Mouse (Mus musculus): ENCODE data around the gene Ppil4.
"Not testable (repeated sequence)": the region's sequence is repeated elsewhere in the genome, so short reads cannot be mapped to it uniquely, and the experiment has no call there.

The Ppil4 gene

DNA sequence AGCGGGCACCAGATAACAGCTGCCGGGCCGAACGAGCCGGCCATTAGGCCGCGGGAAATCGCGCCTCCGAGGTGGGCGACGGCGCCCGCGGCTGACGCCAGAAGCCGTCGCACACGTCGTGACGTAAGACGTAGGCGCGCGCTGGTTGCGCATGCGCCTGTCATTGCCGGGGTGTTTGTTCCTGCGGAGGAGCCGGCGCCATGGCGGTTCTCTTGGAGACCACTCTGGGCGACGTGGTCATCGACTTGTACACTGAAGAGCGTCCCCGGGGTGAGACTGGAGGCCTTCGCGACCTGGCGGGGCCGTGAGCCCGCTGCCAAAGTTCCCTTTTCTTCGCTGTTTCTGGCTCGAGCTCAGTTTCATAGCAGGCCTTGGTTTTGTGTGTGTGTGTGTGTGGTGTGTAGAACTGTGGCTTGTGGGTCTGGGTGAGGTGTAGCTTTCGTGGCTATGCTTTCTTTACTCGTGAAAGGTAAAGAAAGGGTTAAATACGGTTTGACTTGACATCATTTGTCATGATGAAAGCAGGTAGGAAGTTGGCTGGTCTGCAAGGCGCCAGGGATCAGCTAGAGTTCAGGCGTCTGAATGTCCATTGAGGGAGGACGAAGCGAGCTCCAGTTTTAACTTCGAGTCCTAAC lies at the start of gene Ppil4, which contains the start of gene Ginm1:
Ppil4 (plus strand) TSS at position 141 of the 635 bp plus-strand sequence.
Ginm1 (minus strand) TSS at position 74 of the 635 bp plus-strand sequence.
- peak; percentile 96 for DNase-seq (ENCODE audit: low read depth, low spot score)

DNA sequence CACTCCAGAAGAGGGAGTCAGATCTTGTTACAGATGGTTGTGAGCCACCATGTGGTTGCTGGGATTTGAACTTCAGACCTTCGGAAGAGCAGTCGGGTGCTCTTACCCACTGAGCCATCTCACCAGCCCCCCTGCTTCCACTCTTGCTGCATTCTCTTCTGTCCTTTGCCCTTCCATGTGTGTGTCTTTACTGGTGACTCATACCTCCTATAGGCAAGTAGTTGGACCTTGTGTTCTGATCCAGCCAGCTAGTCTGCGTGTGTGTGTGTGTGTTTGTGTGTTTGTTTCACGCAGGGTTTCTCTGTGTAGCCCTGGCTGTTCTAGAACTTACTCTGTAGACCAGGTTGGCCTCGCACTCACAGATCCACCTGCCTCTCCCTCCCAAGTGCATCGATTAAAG lies 47.2 kb upstream of the Ppil4 start:
- DNase-seq (ENCODE audit: low read depth, low spot score) = not testable (repeated sequence)

DNA sequence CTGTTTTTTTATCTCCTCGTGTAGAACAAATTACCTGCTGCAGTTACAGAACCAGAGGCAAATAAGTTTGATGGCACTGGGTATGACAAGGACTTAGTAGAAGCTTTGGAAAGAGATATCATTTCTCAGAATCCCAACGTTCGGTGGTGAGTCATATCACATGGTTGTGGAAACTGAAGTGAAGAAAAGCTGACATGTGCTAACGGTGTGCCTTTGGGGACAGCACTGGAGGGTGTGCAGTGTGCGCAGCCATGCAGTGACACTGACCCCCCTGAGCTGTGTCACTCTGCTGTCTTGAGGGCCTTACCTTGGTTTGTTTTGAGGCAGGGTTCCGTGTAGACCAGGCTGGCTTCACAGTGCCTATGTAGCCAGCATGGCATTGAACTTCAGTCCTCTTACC lies 43.9 kb upstream of the Ppil4 start:
- DNase-seq (ENCODE audit: low read depth, low spot score) = no peak

DNA sequence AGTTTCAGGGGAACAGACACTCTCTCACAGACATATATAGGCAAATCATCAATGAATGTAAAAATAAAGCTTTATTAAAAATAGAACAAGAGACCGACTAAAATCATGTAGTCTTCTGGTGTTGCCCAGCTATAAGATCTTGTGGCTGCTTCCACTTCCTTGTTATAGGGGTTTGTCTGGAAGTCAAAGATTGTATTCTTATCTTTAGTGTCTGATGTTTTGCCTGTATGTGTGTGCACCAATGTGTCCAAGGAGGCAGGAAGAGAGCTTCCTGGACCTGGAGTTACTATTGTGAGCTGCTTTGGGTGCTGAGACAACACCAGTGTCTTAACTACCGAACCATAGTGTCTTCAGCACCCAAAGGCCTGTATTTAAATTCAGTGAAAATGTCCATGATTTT lies 35.1 kb upstream of the Ppil4 start:
- no peak for DNase-seq (ENCODE audit: low read depth, low spot score)

- DNase-seq (ENCODE audit: low read depth, low spot score) = no peak
These were observed 20.3 kb upstream of the Ppil4 start for GRCm38 (mm10) chr10:7772346-7772745.

GRCm38 (mm10) chr10:7772769-7773168 lies 19.9 kb upstream of the Ppil4 start:
- no peak for DNase-seq (ENCODE audit: low read depth, low spot score)

GRCm38 (mm10) chr10:7775421-7775820 lies 17.3 kb upstream of the Ppil4 start:
- DNase-seq (ENCODE audit: low read depth, low spot score) = no peak

DNA sequence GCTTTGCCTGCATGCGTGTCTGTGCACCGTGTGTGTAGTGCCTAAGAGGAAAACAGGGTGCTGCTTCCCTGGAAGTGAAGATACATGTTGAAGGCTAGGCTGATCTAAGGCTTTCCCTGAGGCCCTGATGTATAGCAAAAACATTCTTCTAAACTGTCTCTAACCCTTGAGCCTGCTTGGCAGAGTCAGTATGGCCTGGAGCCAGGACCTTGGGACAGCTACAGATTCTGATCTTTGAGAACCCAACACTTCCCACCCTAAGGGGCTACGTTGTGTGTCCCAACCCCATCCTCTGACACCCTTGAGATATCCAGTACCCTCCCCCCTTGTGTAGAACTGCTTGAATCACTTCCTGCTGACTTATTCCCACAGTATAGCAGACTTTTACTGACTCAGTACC lies 14.3 kb upstream of the Ppil4 start:
- no peak for DNase-seq (ENCODE audit: low read depth, low spot score)

GRCm38 (mm10) chr10:7779751-7780237 lies 12.9 kb upstream of the Ppil4 start:
- no peak for DNase-seq (ENCODE audit: low read depth, low spot score)

- DNase-seq (ENCODE audit: low read depth, low spot score) = peak; percentile 85
These were observed 12.2 kb upstream of the Ppil4 start for GRCm38 (mm10) chr10:7780238-7781176.

- DNase-seq (ENCODE audit: low read depth, low spot score) = no peak
These were observed 11.5 kb upstream of the Ppil4 start for GRCm38 (mm10) chr10:7781214-7781613.

DNA sequence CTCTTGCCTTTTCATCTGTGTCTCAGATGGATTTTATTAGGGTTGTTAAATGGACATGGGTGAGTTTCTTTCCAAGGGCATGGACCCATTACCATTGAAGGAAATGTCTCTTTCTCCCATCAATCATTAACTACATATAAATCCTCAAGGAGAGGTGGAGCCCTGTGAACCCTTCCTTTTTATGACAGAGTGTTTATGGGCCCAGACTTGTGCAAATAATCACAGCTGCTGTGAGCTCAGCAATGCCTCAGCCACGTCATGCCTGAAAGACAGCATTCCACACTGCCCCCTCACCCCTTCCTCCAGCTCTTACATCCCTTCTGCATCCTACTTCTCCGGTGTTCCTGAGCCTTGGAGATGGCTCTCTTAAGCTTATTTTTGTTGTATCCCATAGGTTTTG lies 5.4 kb upstream of the Ppil4 start:
- DNase-seq (ENCODE audit: low read depth, low spot score) = no peak

- DNase-seq (ENCODE audit: low read depth, low spot score) = no peak
These were observed 389 bp upstream of the Ppil4 start for GRCm38 (mm10) chr10:7792254-7792750.

DNA sequence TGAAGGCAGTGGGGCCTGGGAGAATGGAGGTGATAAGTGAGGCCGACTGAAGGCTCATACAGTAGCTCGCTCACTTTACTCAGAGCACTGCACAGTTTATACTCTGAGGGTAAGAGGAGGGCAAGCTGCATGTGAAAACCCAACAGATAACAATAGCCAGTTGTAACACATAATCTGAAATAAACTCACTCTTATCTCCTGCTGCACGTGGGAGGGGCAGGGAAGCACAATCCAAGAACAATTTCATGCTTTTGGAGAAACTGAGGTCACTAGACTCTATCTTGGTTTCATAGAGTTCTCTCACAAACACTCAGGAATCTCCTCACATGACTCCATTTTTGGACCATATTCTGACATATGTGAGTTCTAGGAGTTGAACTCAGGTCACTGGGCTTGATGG lies 8.6 kb downstream of the Ppil4 start:
- DNase-seq (ENCODE audit: low read depth, low spot score) = no peak

DNA sequence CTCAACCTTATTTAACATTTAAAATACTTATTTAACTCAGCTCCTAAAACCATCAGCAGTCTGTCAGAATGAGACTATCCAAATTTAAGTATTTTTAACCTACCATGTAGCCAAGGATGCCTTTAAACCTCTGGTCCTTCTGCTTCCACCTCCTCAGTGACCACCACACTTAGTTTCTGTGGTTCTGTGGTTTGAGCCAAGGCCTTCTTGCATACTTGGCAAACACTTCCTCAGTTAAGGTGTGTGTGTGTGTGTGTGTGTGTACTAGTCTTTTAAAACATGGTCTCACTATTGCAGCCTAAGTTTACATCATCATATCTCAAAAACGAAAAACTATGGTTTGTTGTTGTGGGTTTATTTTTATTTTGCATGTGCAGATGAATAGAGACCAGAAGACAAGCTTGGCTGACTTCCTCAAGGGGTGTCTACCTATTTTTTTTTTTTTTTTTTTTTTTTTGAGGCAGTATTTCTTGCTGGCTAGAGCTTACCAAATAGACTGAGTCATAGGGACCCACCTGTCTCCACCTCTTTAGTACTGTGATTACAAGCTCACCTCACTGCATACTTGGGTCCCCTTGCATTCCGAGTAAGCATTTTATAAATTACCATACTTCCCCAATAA lies 9.9 kb downstream of the Ppil4 start:
- DNase-seq (ENCODE audit: low read depth, low spot score) = no peak

- peak; percentile 74 for DNase-seq (ENCODE audit: low read depth, low spot score)
These were observed 17.2 kb downstream of the Ppil4 start for GRCm38 (mm10) chr10:7809937-7810336.

- no peak for DNase-seq (ENCODE audit: low read depth, low spot score)
These were observed 23.8 kb downstream of the Ppil4 start for GRCm38 (mm10) chr10:7816476-7816875.

- no peak for DNase-seq (ENCODE audit: low read depth, low spot score)
These were observed 26.0 kb downstream of the Ppil4 start for GRCm38 (mm10) chr10:7818676-7819075.

DNA sequence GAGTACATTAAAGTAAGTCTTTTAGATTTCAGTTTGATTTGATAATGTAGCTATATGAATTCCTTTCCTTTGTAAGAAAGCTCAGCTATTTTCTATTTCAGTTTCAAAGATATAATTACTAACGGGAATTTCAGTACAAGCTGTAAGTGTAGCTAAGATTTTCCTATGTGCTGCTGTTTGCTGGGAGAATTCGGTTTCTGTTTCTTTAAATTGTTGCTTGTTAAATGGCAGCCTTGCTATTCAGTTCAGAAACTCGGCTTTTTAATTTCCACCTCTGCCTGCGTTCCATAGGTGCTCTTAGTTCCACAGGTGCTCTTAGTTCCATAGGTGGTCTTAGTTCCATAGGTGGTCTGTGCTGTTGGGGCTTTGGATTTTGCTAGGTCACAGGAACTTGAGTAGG lies 26.5 kb downstream of the Ppil4 start:
- DNase-seq (ENCODE audit: low read depth, low spot score) = no peak

DNA sequence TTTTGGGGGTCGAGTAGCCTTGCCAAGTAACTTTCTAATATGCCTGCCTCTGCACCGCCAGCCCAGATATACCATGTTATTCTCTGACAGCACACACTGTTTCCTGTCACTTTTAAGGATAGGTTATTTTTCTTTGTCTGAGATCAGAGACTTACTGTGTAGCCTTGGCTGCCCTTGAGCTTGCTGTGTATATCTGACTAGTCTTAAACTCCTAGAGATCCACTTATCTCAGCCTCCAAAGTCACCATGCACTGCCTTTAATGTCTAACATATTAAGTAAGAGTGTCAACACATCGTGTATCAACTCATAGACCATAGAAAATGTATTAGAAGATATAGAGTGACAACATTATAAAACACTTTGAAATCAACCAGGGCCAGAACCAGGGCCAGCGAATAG lies 26.9 kb downstream of the Ppil4 start:
- no peak for DNase-seq (ENCODE audit: low read depth, low spot score)

- DNase-seq (ENCODE audit: low read depth, low spot score) = no peak
These were observed 27.5 kb downstream of the Ppil4 start for GRCm38 (mm10) chr10:7820171-7820570.

DNA sequence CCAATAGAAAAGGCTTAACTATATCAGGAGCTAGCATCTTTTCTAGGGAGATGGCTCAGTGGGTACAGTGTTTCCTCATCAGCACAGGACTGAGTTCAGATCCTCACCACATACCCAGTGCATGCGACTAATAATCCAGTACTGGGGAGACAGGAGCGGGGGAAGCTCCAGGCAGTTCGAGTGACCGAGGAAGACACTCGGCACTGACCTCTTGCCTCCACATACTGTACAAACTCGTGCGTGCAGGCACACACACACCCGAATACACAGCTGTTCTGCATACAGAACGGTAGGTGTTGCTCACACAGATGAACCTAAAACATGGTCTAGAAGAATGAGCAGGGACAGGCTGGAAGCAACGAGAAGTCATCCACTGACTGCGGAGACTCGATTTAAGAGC lies 29.3 kb downstream of the Ppil4 start:
- DNase-seq (ENCODE audit: low read depth, low spot score) = no peak
